Mouse (Mus musculus): ENCODE measurements around the gene Srsf5. TPM values are rescaled to one million over a fixed set of nuclear protein-coding genes. Genes with fewer than 3 reads are reported as not detected.

The Srsf5 gene
- polyA plus RNA-seq, 1 experiment = 515 TPM

GRCm38 (mm10) chr12:80951640-80952219 is 6.4 kb downstream of the Srsf5 start:
- no peak for DNase-seq
- 97% methylated on average over 3 of the region's 3 CpGs for WGBS
- Histone ChIP-seq H3K27ac (ENCODE audit: control insufficient read depth, insufficient read depth, low read length) (no peak overlapping the region), H3K4me3 (ENCODE audit: control insufficient read depth, insufficient read depth, low read length) (no peak overlapping the region), H3K27me3 (ENCODE audit: control insufficient read depth, insufficient read depth, low read length) (no peaks in the 10 kb centered on the region), H3K36me3 (ENCODE audit: control insufficient read depth, insufficient read depth, low read length) (peaks cover 92% of the 10 kb centered on the region), H3K4me1 (replicated peaks; ENCODE audit: control insufficient read depth, insufficient read depth, low read length) (peaks cover 4% of the 10 kb centered on the region)
- no peak for TF ChIP-seq CTCF (IDR thresholded peaks at IDR 0.05; ENCODE audit: borderline replicate concordance, control insufficient read depth, extremely low read depth, insufficient read depth, low read length, poor library complexity)
- TF ChIP-seq POLR2A (IDR thresholded peaks at IDR 0.05; ENCODE audit: control insufficient read depth, extremely low read depth, insufficient read depth, low read length, poor library complexity) = no peak

GRCm38 (mm10) chr12:80952526-80952925 is 7.2 kb downstream of the Srsf5 start:
- no peak for DNase-seq
- TF ChIP-seq POLR2A (IDR thresholded peaks at IDR 0.05; ENCODE audit: control insufficient read depth, extremely low read depth, insufficient read depth, low read length, poor library complexity) (no peak), CTCF (IDR thresholded peaks at IDR 0.05; ENCODE audit: borderline replicate concordance, control insufficient read depth, extremely low read depth, insufficient read depth, low read length, poor library complexity) (no peak)
- Histone ChIP-seq H3K36me3 (ENCODE audit: control insufficient read depth, insufficient read depth, low read length) (peaks cover 92% of the 10 kb centered on the region), H3K4me1 (replicated peaks; ENCODE audit: control insufficient read depth, insufficient read depth, low read length) (no peaks in the 10 kb centered on the region), H3K4me3 (ENCODE audit: control insufficient read depth, insufficient read depth, low read length) (no peak overlapping the region), H3K27ac (ENCODE audit: control insufficient read depth, insufficient read depth, low read length) (no peak overlapping the region), H3K27me3 (ENCODE audit: control insufficient read depth, insufficient read depth, low read length) (no peaks in the 10 kb centered on the region)
- WGBS = 100% methylated on average over 1 of the region's 1 CpGs

- Histone ChIP-seq H3K4me3 (ENCODE audit: control insufficient read depth, insufficient read depth, low read length) (no peak overlapping the region), H3K4me1 (replicated peaks; ENCODE audit: control insufficient read depth, insufficient read depth, low read length) (no peaks in the 10 kb centered on the region), H3K36me3 (ENCODE audit: control insufficient read depth, insufficient read depth, low read length) (peaks cover 72% of the 10 kb centered on the region), H3K27me3 (ENCODE audit: control insufficient read depth, insufficient read depth, low read length) (no peaks in the 10 kb centered on the region), H3K27ac (ENCODE audit: control insufficient read depth, insufficient read depth, low read length) (no peak overlapping the region)
- WGBS = 91% methylated on average over 3 of the region's 3 CpGs
- no peak for TF ChIP-seq CTCF (IDR thresholded peaks at IDR 0.05; ENCODE audit: borderline replicate concordance, control insufficient read depth, extremely low read depth, insufficient read depth, low read length, poor library complexity)
- no peak for TF ChIP-seq POLR2A (IDR thresholded peaks at IDR 0.05; ENCODE audit: control insufficient read depth, extremely low read depth, insufficient read depth, low read length, poor library complexity)
- no peak for DNase-seq
Measured at GRCm38 (mm10) chr12:80956039-80956438, 10.7 kb downstream of the Srsf5 start.

- Histone ChIP-seq H3K4me1 (replicated peaks; ENCODE audit: control insufficient read depth, insufficient read depth, low read length) (no peaks in the 10 kb centered on the region), H3K4me3 (ENCODE audit: control insufficient read depth, insufficient read depth, low read length) (no peak overlapping the region), H3K36me3 (ENCODE audit: control insufficient read depth, insufficient read depth, low read length) (peaks cover 53% of the 10 kb centered on the region), H3K27ac (ENCODE audit: control insufficient read depth, insufficient read depth, low read length) (no peak overlapping the region), H3K27me3 (ENCODE audit: control insufficient read depth, insufficient read depth, low read length) (no peaks in the 10 kb centered on the region)
- DNase-seq = no peak
- TF ChIP-seq POLR2A (IDR thresholded peaks at IDR 0.05; ENCODE audit: control insufficient read depth, extremely low read depth, insufficient read depth, low read length, poor library complexity) (no peak), CTCF (IDR thresholded peaks at IDR 0.05; ENCODE audit: borderline replicate concordance, control insufficient read depth, extremely low read depth, insufficient read depth, low read length, poor library complexity) (no peak)
- 95% methylated on average over 4 of the region's 4 CpGs for WGBS
Measured at GRCm38 (mm10) chr12:80957961-80958360, 12.7 kb downstream of the Srsf5 start.

- Histone ChIP-seq H3K4me1 (replicated peaks; ENCODE audit: control insufficient read depth, insufficient read depth, low read length) (no peaks in the 10 kb centered on the region), H3K36me3 (ENCODE audit: control insufficient read depth, insufficient read depth, low read length) (peaks cover 7% of the 10 kb centered on the region), H3K4me3 (ENCODE audit: control insufficient read depth, insufficient read depth, low read length) (no peak overlapping the region), H3K27ac (ENCODE audit: control insufficient read depth, insufficient read depth, low read length) (no peak overlapping the region), H3K27me3 (ENCODE audit: control insufficient read depth, insufficient read depth, low read length) (no peaks in the 10 kb centered on the region)
- 97% methylated on average over 4 of the region's 4 CpGs for WGBS
- no peak for DNase-seq
- TF ChIP-seq CTCF (IDR thresholded peaks at IDR 0.05; ENCODE audit: borderline replicate concordance, control insufficient read depth, extremely low read depth, insufficient read depth, low read length, poor library complexity) (no peak), POLR2A (IDR thresholded peaks at IDR 0.05; ENCODE audit: control insufficient read depth, extremely low read depth, insufficient read depth, low read length, poor library complexity) (no peak)
Measured at GRCm38 (mm10) chr12:80962566-80962965, 17.3 kb downstream of the Srsf5 start.

GRCm38 (mm10) chr12:80966059-80966838 is 20.9 kb downstream of the Srsf5 start:
- no peak for TF ChIP-seq POLR2A (IDR thresholded peaks at IDR 0.05; ENCODE audit: control insufficient read depth, extremely low read depth, insufficient read depth, low read length, poor library complexity)
- TF ChIP-seq CTCF (IDR thresholded peaks at IDR 0.05; ENCODE audit: borderline replicate concordance, control insufficient read depth, extremely low read depth, insufficient read depth, low read length, poor library complexity) = no peak
- WGBS = 93% methylated on average over 11 of the region's 11 CpGs
- Histone ChIP-seq H3K4me1 (replicated peaks; ENCODE audit: control insufficient read depth, insufficient read depth, low read length) (no peaks in the 10 kb centered on the region), H3K36me3 (ENCODE audit: control insufficient read depth, insufficient read depth, low read length) (no peaks in the 10 kb centered on the region), H3K27ac (ENCODE audit: control insufficient read depth, insufficient read depth, low read length) (no peak overlapping the region), H3K4me3 (ENCODE audit: control insufficient read depth, insufficient read depth, low read length) (no peak overlapping the region), H3K27me3 (ENCODE audit: control insufficient read depth, insufficient read depth, low read length) (no peaks in the 10 kb centered on the region)
- DNase-seq = no peak

Measured in thymus, adult 2 months (tissue).